Mouse (Mus musculus): ENCODE data around the gene Prh1. TPM values are rescaled to one million over a fixed set of nuclear protein-coding genes. Genes with fewer than 3 reads are reported as not detected.
"Not testable (repeated sequence)": the region's sequence is repeated elsewhere in the genome, so short reads cannot be mapped to it uniquely, and the experiment has no call there.

Prh1 gene
- not detected in 2 replicates for polyA plus RNA-seq (2015; fragmentation: Nextera tagmentation; extraction: Ambion mirVana)

- H3K27me3 ChIP-seq (replicated peaks; ENCODE audit: control insufficient read depth, insufficient read depth, low read length); H3K27ac ChIP-seq (ENCODE audit: low read depth, low read length); H3K36me3 ChIP-seq (ENCODE audit: control insufficient read depth, insufficient read depth, low read length); H3K4me3 ChIP-seq (ENCODE audit: low read length); H3K4me1 ChIP-seq (ENCODE audit: control insufficient read depth, insufficient read depth, low read depth, low read length); ATAC-seq; H3K9ac ChIP-seq (ENCODE audit: low read depth, low read length); H3K9me3 ChIP-seq (ENCODE audit: control insufficient read depth, low read length); H3K4me2 ChIP-seq (ENCODE audit: low read length): not testable (repeated sequence)
- WGBS: 84% methylated on average over 1 of the region's 1 CpGs
These were observed at the start of gene Prh1 for GRCm38 (mm10) chr6:132569509-132569908. TSS of gene Prh1 (plus strand) at chr6:132569809.

- H3K36me3 ChIP-seq (ENCODE audit: control insufficient read depth, insufficient read depth, low read length); ATAC-seq; H3K27me3 ChIP-seq (replicated peaks; ENCODE audit: control insufficient read depth, insufficient read depth, low read length): not testable (repeated sequence)
These were observed 26.0 kb downstream of the Prh1 start, which contains the start of gene Prp2 for GRCm38 (mm10) chr6:132595613-132596012. TSS of gene Prp2 (plus strand) at chr6:132595913.

More at GRCm38 (mm10) chr6:132595613-132596012, 26.0 kb downstream of the Prh1 start, which contains the start of gene Prp2:
- not testable (repeated sequence) for H3K4me2 ChIP-seq (ENCODE audit: low read length); H3K27ac ChIP-seq (ENCODE audit: low read depth, low read length); H3K4me3 ChIP-seq (ENCODE audit: low read length); H3K4me1 ChIP-seq (ENCODE audit: control insufficient read depth, insufficient read depth, low read depth, low read length); H3K9me3 ChIP-seq (ENCODE audit: control insufficient read depth, low read length); H3K9ac ChIP-seq (ENCODE audit: low read depth, low read length)
- 68% methylated on average over 2 of the region's 2 CpGs for WGBS

Other genes with a start within 250 kb of the Prh1 start
- not detected in 2 replicates for gene Gm8882, start 205.7 kb upstream of the Prh1 start, polyA plus RNA-seq (2015; fragmentation: Nextera tagmentation; extraction: Ambion mirVana)
- gene Prp2, start 26.1 kb downstream of the Prh1 start, polyA plus RNA-seq (2015; fragmentation: Nextera tagmentation; extraction: Ambion mirVana): not detected in 2 replicates
- gene A630073D07Rik, start 81.7 kb downstream of the Prh1 start, polyA plus RNA-seq (2015; fragmentation: Nextera tagmentation; extraction: Ambion mirVana): not detected in 2 replicates
- gene Tas2r120, start 87.1 kb downstream of the Prh1 start, polyA plus RNA-seq (2015; fragmentation: Nextera tagmentation; extraction: Ambion mirVana): not detected in 2 replicates
- gene Tas2r121, start 131.2 kb downstream of the Prh1 start, polyA plus RNA-seq (2015; fragmentation: Nextera tagmentation; extraction: Ambion mirVana): not detected in 2 replicates
- not detected in 2 replicates for gene Tas2r122, start 142.1 kb downstream of the Prh1 start, polyA plus RNA-seq (2015; fragmentation: Nextera tagmentation; extraction: Ambion mirVana)
- not detected in 2 replicates for gene Tas2r115, start 168.2 kb downstream of the Prh1 start, polyA plus RNA-seq (2015; fragmentation: Nextera tagmentation; extraction: Ambion mirVana)
- not detected in 2 replicates for gene Tas2r124, start 184.9 kb downstream of the Prh1 start, polyA plus RNA-seq (2015; fragmentation: Nextera tagmentation; extraction: Ambion mirVana)
- gene Tas2r102, start 192.3 kb downstream of the Prh1 start, polyA plus RNA-seq (2015; fragmentation: Nextera tagmentation; extraction: Ambion mirVana): not detected in 2 replicates
- not detected in 2 replicates for gene Tas2r136, start 208.4 kb downstream of the Prh1 start, polyA plus RNA-seq (2015; fragmentation: Nextera tagmentation; extraction: Ambion mirVana)
- gene Tas2r117, start 233.0 kb downstream of the Prh1 start, polyA plus RNA-seq (2015; fragmentation: Nextera tagmentation; extraction: Ambion mirVana): not detected in 2 replicates

Data from hindbrain, embryonic 16.5 days (tissue).